Mouse (Mus musculus) bone marrow, adult 2 months (tissue): ENCODE results near the gene Copg1.

Experiments
- CTCF ChIP-seq: fragments of 200-500 bp; IDR thresholded peaks from 2 replicates; pipeline ENCODE4 v1.5.1; 2011; ENCODE audit warnings: low read length, control low read depth; ENCODE audit not compliant: control insufficient read depth, insufficient read depth
- POLR2A ChIP-seq: fragments of 200-500 bp; IDR thresholded peaks from 2 replicates; pipeline ENCODE4 v1.6.1; 2011; ENCODE audit warnings: low read depth, mild to moderate bottlenecking, control low read depth, low read length, borderline replicate concordance; ENCODE audit not compliant: control insufficient read depth

DNA sequence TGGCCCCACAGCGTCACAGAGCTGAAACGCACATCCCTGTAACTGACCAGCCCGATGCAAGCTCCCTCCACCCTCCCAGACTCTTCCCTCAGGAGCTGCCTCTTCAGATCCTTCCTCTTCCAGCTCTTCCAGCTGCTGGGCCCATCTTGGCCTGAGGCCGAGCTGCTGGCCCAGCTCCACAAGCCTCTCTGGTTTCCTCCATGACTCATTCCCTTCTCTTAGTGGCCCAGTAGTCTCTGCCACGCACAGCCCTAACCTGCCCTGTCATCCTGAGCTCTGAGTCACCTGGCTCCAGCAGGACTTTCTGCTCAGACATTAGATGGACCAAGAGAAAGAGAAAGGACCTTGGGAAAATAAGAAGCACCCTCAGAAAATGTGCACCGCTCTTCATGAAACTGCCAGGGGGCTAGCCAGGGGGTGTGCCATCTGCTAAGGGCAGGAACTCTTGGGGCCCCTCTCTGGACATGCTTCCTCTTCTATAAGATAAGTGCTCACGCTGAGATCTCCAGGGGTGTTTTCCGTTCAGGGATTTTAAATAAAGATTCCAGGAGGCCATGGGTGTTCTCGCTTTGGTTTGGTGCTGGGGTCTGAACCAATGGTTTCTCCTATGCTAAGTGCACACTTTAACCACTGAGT lies 18.6 kb upstream of the Copg1 start:
- TF ChIP-seq POLR2A: no peak
- no peak for TF ChIP-seq CTCF
